Mouse (Mus musculus) forebrain, embryonic 15.5 days (tissue): ENCODE measurements around the gene Clpsl2. TPM values are rescaled to one million over a fixed set of nuclear protein-coding genes. Genes with fewer than 3 reads are reported as not detected.
A peak's percentile ranks its signal among the peaks of the same experiment; 100 is the strongest.
"Not testable (repeated sequence)": the region's sequence is repeated elsewhere in the genome, so short reads cannot be mapped to it uniquely, and the experiment has no call there.

Experiments used
- ATAC-seq: fragments of 200-750 bp; cut with Nextera tagmentation; replicated peaks from 2 replicates; pipeline ENCODE4 v1.8.0; 2017; ENCODE audit warnings: mild to moderate bottlenecking, moderate TSS enrichment, moderate library complexity
- H3K27ac ChIP-seq: fragments of 300-500 bp; sonication (generic); replicated peaks from 2 replicates; pipeline ENCODE4 v1.5.1; 2015; ENCODE audit warnings: mild to moderate bottlenecking, inconsistent platforms
- H3K27me3 ChIP-seq: fragments of 300-500 bp; sonication (generic); 2 replicates; pipeline ENCODE4 v1.6.1; 2015; ENCODE audit warnings: inconsistent platforms
- H3K36me3 ChIP-seq: fragments of 300-500 bp; sonication (generic); 2 replicates; pipeline ENCODE4 v1.6.1; 2015; ENCODE audit warnings: mild to moderate bottlenecking, inconsistent platforms
- H3K4me1 ChIP-seq: fragments of 300-500 bp; sonication (generic); 2 replicates; pipeline ENCODE4 v1.6.1; 2015; ENCODE audit warnings: inconsistent platforms
- H3K4me2 ChIP-seq: fragments of 300-500 bp; sonication (generic); replicated peaks from 2 replicates; pipeline ENCODE4 v1.6.1; 2015; ENCODE audit warnings: mild to moderate bottlenecking, inconsistent platforms
- H3K4me3 ChIP-seq: fragments of 300-500 bp; sonication (generic); 2 replicates; pipeline ENCODE4 v1.5.1; 2015; ENCODE audit warnings: mild to moderate bottlenecking, inconsistent platforms
- H3K9ac ChIP-seq: fragments of 300-500 bp; sonication (generic); replicated peaks from 2 replicates; pipeline ENCODE4 v1.6.1; 2015; ENCODE audit warnings: mild to moderate bottlenecking, inconsistent platforms
- H3K9me3 ChIP-seq: fragments of 300-500 bp; sonication (generic); 2 replicates; pipeline ENCODE4 v1.6.1; 2016; ENCODE audit warnings: inconsistent platforms
- WGBS: fragments of 180-500 bp; shearing (Covaris S2); methylation state at CpG from one replicate; pipeline ENCODE4 v1.1.7; 2015; ENCODE audit warnings: mixed read lengths; 5-methylcytosine and 5-hydroxymethylcytosine counted together
- polyA plus RNA-seq: library from polyadenylated mRNA; unstranded; fragments of >200 nt; fragmentation: Nextera tagmentation; extraction: Ambion mirVana; gene quantifications from 2 replicates; pipeline ENCODE4 v1.2.1, GENCODE M21; 2015

Clpsl2 gene
- polyA plus RNA-seq, 1 experiment from 2014 or later, result not detected

DNA sequence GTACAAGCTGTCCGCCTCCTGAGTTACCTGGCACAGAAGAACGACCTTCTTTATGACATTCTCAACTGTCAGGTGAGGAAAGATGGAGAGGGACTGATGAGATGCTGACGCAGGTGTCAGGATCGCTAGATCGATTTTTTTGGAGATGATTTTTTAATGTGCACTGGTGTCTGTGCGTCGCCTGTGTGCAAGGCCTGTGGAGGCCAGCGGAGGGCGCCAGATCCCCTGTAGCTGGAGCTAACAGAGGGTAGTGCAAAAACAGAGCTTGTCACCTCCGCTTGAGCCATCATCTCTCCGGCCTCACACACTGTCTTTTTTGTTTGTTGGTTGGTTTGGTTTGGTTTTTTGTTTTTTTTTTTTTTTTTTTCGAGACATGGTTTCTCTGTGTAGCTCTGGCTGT, 11.3 kb upstream of the Clpsl2 start:
- 58% methylated on average over 12 of the region's 12 CpGs for WGBS

DNA sequence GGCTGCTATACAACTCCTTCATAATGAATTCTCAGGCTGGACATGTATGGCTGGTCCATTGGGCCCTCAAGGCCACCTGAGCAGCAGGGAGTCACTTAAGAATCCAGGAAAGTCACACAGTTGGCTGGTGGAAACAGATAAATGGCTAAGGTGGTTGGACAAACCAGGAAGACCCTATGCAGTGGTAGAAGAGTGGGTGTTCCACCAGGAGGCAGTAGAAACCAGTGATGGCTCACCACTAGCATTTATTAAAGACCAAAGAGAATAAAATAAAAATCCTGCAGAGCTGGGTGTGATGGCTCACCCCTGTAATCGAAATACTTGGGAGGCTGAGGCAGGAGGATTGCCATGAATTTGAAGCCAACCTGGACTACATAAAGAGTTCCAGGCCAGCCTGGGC, 2.3 kb upstream of the Clpsl2 start:
- Histone ChIP-seq H3K4me3 (no peak overlapping the region), H3K27me3 (no peaks in the 10 kb centered on the region), H3K36me3 (no peaks in the 10 kb centered on the region), H3K9ac (no peak overlapping the region), H3K9me3 (no peaks in the 10 kb centered on the region), H3K4me1 (no peaks in the 10 kb centered on the region), H3K27ac (no peak overlapping the region), H3K4me2 (no peak overlapping the region)
- 83% methylated on average over 1 of the region's 1 CpGs for WGBS
- ATAC-seq, result no peak

More for the DNA sequence above, 11.3 kb upstream of the Clpsl2 start:
- no peak overlapping the region for H3K9ac ChIP-seq
- no peak overlapping the region for H3K4me3 ChIP-seq
- H3K4me2 ChIP-seq, result no peak overlapping the region
- H3K27me3 ChIP-seq, result no peaks in the 10 kb centered on the region
- no peak overlapping the region for H3K27ac ChIP-seq
- no peak for ATAC-seq
- H3K36me3 ChIP-seq, result no peaks in the 10 kb centered on the region
- no peaks in the 10 kb centered on the region for H3K9me3 ChIP-seq
- no peaks in the 10 kb centered on the region for H3K4me1 ChIP-seq

DNA sequence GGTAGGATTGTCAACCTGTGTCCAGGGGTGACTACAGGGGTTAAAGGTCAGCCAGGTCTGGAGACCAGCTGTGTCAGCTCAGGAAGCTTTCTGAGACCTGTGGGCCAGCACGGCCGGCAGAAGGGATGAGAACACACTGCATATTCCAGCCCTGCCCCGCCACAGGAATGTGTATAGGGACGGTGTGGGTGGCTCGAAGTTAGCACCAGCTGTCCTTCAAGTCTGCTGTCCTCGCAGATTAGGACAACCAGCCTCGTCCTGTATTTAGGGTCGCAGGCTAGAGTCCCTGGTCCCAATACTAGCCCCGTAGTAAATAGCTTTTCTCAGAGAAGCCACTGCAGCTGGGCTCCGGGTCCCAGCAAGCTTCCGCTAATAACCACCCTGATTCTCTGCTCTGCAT, 661 bp upstream of the Clpsl2 start:
- H3K9ac ChIP-seq, result no peak overlapping the region
- H3K27me3 ChIP-seq, result no peaks in the 10 kb centered on the region
- H3K4me1 ChIP-seq, result peaks cover 3% of the 10 kb centered on the region
- H3K4me3 ChIP-seq, result no peak overlapping the region
- H3K4me2 ChIP-seq, result no peak overlapping the region
- H3K36me3 ChIP-seq, result no peaks in the 10 kb centered on the region
- H3K9me3 ChIP-seq, result no peaks in the 10 kb centered on the region
- no peak overlapping the region for H3K27ac ChIP-seq
- WGBS, result 75% methylated on average over 11 of the region's 11 CpGs
- no peak for ATAC-seq

DNA sequence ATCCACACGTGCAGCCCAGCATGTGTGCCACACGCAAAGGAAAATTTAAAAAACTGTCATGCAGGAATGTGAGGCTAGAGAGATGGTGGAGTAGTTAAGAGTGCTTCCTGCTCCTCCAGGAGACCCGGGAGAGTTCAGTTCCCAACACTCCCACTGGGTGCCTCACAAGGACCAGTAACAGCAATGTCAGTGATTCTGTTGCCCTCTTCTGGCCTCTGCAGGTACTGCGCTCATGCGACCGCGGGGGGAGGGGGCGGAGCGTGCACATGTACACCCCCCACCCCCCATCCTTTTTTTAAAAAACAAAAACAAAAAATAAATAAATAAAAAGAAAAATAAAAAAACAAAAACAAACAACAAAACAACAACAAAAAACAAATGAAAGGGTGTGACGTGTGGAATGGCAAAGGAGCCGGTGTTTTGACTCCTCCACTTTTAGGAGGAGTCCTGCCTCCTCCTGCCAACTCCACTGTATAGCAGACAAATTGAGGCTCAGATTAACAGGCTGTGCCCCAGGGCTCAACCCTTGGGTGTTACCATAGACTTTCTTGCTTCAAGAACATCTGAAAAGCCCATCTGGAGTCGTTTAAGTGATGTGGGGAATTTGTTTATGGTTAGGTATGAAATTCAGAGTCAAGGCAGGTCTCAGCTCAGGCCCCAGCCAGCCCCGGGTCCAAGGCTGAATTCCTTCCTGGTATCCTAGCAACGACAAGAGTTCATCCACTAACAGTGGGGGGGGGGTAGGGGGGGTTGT, 4.0 kb downstream of the Clpsl2 start:
- H3K27me3 ChIP-seq, result no peaks in the 10 kb centered on the region
- no peak overlapping the region for H3K9ac ChIP-seq
- H3K27ac ChIP-seq, result no peak overlapping the region
- peak; percentile 58; the same call in 1 of the 2 replicates for ATAC-seq
- H3K4me2 ChIP-seq, result no peak overlapping the region
- no peaks in the 10 kb centered on the region for H3K9me3 ChIP-seq
- WGBS, result 8% methylated on average over 14 of the region's 14 CpGs
- H3K4me1 ChIP-seq, result peaks cover 8% of the 10 kb centered on the region
- no peaks in the 10 kb centered on the region for H3K36me3 ChIP-seq
- no peak overlapping the region for H3K4me3 ChIP-seq

DNA sequence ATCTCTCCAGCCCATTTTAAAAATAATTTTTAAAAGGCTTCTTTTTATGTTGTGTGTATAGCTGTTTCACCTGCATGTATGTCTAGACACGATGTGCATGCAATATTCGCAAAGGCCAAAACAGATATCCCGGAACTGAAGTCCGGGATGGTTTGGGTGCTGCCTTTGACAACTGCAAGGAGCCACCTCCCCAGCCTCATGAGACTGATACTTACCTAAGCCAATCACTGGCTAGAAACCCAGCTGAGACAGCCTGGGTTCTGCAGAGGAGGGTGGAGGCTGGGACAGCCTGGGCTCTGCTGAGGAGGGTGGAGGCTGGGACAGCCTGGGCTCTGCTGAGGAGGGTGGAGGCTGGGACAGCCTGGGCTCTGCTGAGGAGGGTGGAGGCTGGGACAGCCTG, 4.8 kb downstream of the Clpsl2 start:
- H3K9me3 ChIP-seq, H3K27ac ChIP-seq, ATAC-seq, H3K4me3 ChIP-seq, H3K27me3 ChIP-seq, H3K9ac ChIP-seq, H3K4me2 ChIP-seq, H3K36me3 ChIP-seq, H3K4me1 ChIP-seq: not testable (repeated sequence)
- 92% methylated on average over 4 of the region's 4 CpGs for WGBS

DNA sequence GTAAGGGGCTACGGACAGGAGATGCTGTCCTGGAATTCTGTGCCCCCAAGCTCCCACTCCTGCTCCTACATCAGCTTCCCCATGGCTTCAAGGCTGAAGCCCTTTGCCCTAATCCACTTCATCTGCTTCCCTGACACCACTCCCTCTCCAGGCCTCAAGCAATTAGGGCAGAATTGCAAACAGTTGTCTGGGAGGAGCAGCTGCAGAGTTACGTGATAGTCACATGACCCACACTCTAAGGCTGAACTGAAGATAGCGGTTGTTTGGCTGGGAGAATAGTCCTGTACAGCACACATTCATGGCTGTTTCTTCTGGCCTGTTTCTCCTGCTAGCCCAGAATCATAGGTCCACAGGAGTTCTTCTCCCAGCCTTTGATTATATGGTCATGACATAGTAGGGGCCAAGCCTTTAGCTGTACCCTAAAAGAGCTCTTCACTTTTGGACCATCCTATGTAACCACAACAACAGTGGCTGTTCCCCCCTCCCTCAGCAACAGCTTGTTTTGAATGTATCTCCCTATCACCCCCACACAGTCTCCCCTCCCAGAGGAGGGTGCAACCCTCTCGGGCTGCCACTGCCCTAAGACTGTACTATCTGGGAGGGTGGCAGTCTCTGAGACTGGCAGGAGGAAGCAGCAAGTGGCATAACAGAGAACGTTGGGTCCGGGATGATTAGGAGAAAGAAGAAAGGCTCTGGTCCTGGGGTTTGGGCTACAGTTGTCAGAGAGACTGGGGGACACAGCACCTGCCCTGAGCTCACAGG, 7.6 kb downstream of the Clpsl2 start:
- WGBS, result 55% methylated on average over 6 of the region's 6 CpGs
- no peak overlapping the region for H3K27ac ChIP-seq
- no peaks in the 10 kb centered on the region for H3K36me3 ChIP-seq
- no peaks in the 10 kb centered on the region for H3K9me3 ChIP-seq
- H3K4me3 ChIP-seq, result no peak overlapping the region
- H3K9ac ChIP-seq, result no peak overlapping the region
- H3K4me2 ChIP-seq, result no peak overlapping the region
- peaks cover 8% of the 10 kb centered on the region for H3K4me1 ChIP-seq
- 0 out of 2 replicates have a peak, but pooled peaks have one; percentile 55 for ATAC-seq
- no peaks in the 10 kb centered on the region for H3K27me3 ChIP-seq

DNA sequence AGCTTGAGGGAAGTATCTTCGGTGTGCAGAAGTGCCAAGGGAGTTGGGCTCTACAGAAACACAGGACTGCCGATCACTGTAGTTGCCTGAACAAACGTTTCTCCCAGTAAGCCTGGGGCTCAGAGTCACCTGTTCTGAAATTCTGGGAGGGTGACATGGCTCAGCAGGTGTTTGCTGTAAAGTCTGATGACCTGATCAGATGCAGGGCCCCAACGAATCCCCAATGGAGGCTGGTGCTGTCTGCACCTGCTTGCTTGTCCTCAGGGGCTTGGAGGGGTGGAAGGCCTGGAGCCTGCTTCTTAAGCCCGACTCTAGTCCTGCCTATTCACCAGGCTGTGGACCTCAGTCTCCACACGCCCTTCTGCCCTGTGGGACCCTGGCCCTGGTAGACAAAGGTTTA, 8.6 kb downstream of the Clpsl2 start:
- H3K9ac ChIP-seq, result no peak overlapping the region
- 78% methylated on average over 6 of the region's 6 CpGs for whole genome bisulfite sequencing
- no peak overlapping the region for H3K4me2 ChIP-seq
- ATAC-seq, result no peak
- H3K4me1 ChIP-seq, result peaks cover 8% of the 10 kb centered on the region
- no peaks in the 10 kb centered on the region for H3K36me3 ChIP-seq
- H3K4me3 ChIP-seq, result no peak overlapping the region
- H3K27me3 ChIP-seq, result no peaks in the 10 kb centered on the region
- H3K27ac ChIP-seq, result no peak overlapping the region
- H3K9me3 ChIP-seq, result no peaks in the 10 kb centered on the region

DNA sequence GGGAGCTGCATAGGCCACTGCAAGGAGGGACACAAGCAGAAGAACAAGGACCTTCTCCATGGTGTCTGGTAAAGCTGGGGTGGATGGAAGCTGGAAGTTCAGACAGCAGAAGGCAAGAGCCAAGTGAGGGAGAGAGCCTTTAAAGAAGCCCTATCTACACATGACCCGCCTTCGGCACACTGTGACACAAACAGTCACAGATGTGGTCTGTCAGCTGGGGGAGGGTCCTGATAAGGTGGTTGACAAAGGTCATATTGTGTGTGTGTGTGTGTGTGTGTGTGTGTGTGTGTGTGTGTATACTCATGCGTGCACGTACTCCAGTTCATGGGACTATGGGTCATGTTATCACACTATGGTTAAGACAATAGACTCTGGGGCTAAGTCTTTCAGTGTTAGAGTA, 11.4 kb downstream of the Clpsl2 start, which contains the start of gene Clps:
Clps (minus strand) TSS at position 169 of the 400 bp plus-strand sequence.
- H3K27ac ChIP-seq, result no peak within 1 kb of the TSS
- H3K4me2 ChIP-seq, result no peak within 1 kb of the TSS
- no peak for ATAC-seq
- H3K27me3 ChIP-seq, result no peaks in the 10 kb centered on the region
- 86% methylated on average over 4 of the region's 4 CpGs for WGBS
- peaks cover 6% of the 10 kb centered on the region; the same call in 1 of the 2 replicates for H3K4me1 ChIP-seq
- no peak within 1 kb of the TSS for H3K9ac ChIP-seq
- H3K4me3 ChIP-seq, result no peak within 1 kb of the TSS
- H3K9me3 ChIP-seq, result no peaks in the 10 kb centered on the region
- no peaks in the 10 kb centered on the region for H3K36me3 ChIP-seq

DNA sequence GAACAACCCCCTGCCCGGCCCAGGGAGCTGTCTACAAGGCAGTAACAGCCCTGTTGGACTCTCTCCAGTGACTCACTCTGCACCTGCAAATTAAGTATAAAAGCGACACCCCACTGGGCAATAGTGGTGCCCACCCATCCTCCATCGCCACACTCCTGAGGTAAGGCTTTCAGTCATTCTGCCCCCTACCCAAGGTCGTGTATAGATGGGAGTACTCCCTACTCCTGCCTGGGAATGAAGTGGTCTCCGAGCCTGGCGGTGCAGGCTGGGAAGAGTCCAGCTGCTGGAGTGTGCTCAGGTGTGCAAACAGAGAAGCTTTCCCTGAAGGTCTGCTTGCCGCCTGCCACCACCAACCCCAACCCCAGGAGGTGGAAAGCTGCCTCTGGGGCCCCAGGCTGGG, 12.4 kb downstream of the Clpsl2 start:
- Histone ChIP-seq H3K9ac (no peak overlapping the region), H3K4me1 (peaks cover 3% of the 10 kb centered on the region; the same call in 1 of the 2 replicates), H3K4me3 (no peak overlapping the region), H3K36me3 (no peaks in the 10 kb centered on the region), H3K4me2 (no peak overlapping the region), H3K27ac (no peak overlapping the region), H3K27me3 (no peaks in the 10 kb centered on the region), H3K9me3 (no peaks in the 10 kb centered on the region)
- 68% methylated on average over 7 of the region's 7 CpGs for WGBS
- ATAC-seq, result no peak

DNA sequence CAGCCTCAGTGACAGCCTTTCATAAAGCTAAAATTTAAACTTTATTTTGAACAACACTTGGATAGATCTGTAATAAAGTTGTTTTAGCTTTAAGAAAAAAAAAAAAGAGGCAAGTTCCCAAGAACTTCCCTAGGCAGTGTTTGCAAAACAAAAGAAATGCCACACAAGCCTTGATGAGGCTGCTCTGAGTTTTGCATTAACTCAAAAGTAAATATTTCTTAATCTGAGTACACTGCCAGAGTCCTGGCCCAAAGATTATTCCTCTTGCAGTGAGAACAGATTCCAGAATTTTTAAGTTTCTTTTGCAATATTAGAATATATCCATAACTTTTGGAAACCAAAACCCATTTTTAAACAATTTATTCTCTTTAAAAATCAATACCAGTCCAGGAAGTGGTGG, 16.0 kb downstream of the Clpsl2 start:
- H3K9ac ChIP-seq, result no peak overlapping the region
- ATAC-seq, result no peak
- H3K36me3 ChIP-seq, result no peaks in the 10 kb centered on the region
- no peak overlapping the region for H3K4me3 ChIP-seq
- no peaks in the 10 kb centered on the region for H3K27me3 ChIP-seq
- H3K4me2 ChIP-seq, result no peak overlapping the region
- H3K27ac ChIP-seq, result no peak overlapping the region
- no peaks in the 10 kb centered on the region for H3K9me3 ChIP-seq
- no peaks in the 10 kb centered on the region for H3K4me1 ChIP-seq

DNA sequence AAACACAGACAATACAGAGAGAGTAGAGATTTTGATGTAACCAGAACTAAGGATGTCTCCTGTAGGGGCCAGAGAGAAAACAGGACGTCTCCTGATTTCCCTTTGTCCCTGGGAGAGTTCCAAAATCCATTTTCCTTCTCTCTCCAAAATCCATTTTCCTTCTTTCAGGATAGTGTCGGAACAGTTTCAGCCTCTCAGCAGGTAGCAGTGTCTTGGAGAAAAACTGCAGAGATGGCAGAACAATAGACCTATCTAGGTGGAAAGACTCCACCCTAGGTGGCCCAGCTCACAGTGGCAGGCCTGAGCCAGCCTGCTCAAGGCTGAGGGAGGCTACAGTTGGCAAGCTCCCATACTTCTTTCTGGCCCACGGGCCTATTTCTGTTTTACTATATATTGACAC, 18.3 kb downstream of the Clpsl2 start:
- Histone ChIP-seq H3K4me3 (no peak overlapping the region), H3K27me3 (no peaks in the 10 kb centered on the region), H3K4me1 (no peaks in the 10 kb centered on the region), H3K36me3 (no peaks in the 10 kb centered on the region), H3K4me2 (no peak overlapping the region), H3K9ac (no peak overlapping the region), H3K9me3 (no peaks in the 10 kb centered on the region), H3K27ac (no peak overlapping the region)
- no peak for ATAC-seq
- WGBS, result 11% methylated on average over 3 of the region's 3 CpGs

DNA sequence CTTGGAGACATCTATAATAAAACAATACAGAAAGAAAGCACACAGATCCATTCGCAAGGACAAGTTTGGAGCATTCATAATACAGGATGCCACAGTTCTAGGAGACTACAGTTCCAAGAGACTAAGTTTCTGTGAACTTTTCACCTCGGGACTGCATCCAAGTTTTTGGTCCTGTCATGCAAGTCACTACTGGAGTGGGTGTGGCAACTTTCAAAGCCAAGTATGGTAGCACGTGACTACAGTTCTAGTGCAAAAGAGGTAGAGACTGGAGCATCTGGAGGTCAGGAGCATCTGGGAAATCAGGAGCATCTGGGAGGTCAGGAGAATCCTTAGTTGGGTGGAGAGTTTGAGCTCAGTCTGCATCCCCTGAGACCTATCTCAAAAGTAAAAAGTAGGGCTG, 22.7 kb downstream of the Clpsl2 start:
- H3K4me1 ChIP-seq, result peaks cover 9% of the 10 kb centered on the region

More for the DNA sequence above, 22.7 kb downstream of the Clpsl2 start:
- H3K9ac ChIP-seq, result no peak overlapping the region
- no peak overlapping the region for H3K27ac ChIP-seq
- 85% methylated on average over 3 of the region's 3 CpGs for WGBS
- H3K4me2 ChIP-seq, result no peak overlapping the region
- H3K4me3 ChIP-seq, result no peak overlapping the region
- H3K27me3 ChIP-seq, result no peaks in the 10 kb centered on the region
- no peak for ATAC-seq
- H3K36me3 ChIP-seq, result no peaks in the 10 kb centered on the region
- H3K9me3 ChIP-seq, result no peaks in the 10 kb centered on the region
